Mouse (Mus musculus) hematopoietic stem cell, adult 5-6 weeks (primary cell): ENCODE measurements around the gene Med31. TPM values are rescaled to one million over a fixed set of nuclear protein-coding genes. Genes with fewer than 3 reads are reported as not detected.

Source experiments
- ATAC-seq, 2 experiments: fragments of 125-278 bp in 1 of 2; replicated peaks in 1 of 2; 2 replicates each; pipeline ENCODE4 v1.8.0; 2016 to 2017; ENCODE audit warnings: inconsistent platforms in 2 of 2, mild to moderate bottlenecking in 2 of 2, moderate number of reproducible peaks in 2 of 2, low read depth in 1 of 2, moderate TSS enrichment in 1 of 2; ENCODE audit not compliant: low FRiP score in 2 of 2, poor library complexity in 2 of 2, severe bottlenecking in 2 of 2, insufficient read depth in 1 of 2, low TSS enrichment in 1 of 2
- total RNA-seq: library from RNA; stranded (forward); fragments of 172-1452, 232-1000 nt; gene quantifications from 2 replicates; pipeline ENCODE4 v1.2.3, GENCODE M21; 2017

Gene Med31
- 23.0 and 24.4 TPM in 2 replicates for total RNA-seq

DNA sequence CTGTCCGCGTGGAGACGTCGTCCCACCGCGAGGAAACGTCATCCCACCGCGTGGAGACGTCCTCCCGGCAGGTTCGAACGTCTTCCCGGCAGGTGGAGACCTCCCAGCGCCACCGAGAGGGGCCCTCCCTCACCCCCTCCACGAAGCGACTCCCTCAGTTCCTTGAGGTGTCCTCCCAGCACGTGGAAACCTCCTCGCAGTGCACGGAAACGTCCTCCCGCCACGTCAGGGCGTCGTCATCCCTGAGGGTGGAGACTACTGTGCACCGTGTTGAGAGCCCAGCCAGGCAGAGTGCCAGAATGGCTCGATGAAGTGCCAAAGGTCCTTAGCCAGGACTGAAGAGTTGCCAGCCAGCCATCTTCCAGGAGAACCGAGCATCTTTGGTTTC lies at the start of gene Med31:
Med31 (minus strand) TSS at position 183 of the 388 bp plus-strand sequence.
- ATAC-seq = peak; percentile 60 to 69

DNA sequence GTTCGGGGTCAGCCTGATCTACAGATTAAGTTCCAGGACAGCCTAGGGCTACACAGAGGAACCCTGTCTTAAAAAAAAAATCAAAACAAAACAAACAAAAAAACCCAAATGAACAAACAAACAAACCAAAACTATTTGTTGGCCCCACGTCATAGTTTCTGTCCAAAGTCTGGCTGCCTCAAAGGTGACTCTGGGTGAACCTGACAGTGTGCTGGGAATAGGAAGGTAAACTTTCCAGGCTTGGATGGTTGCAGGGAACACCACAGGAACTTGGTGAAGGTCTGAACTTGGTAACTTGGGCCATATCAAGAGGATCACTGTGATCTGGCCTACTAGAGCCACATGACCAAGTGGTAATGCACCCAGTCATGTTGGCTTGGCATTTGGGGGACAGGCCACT lies 41.0 kb upstream of the Med31 start:
- ATAC-seq = no peak

DNA sequence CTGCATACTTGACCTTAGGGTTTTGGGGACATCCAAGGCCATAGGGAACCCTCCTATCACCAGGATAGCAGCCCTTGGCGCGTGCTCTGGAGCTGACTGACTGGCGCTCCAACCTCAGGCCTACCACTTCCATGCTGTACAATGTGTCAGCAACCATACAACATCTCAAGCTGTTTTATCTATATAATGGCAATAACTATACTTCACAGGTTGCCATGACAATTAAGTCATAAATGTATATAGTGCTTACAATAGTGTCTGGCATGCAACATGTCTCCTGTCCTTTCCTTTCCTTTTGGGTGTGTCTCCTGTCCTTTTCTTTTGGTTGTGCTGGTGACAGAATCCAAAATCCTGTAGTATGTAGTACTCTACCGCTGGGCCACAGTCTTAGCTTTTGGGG lies 40.2 kb upstream of the Med31 start:
- ATAC-seq = no peak

DNA sequence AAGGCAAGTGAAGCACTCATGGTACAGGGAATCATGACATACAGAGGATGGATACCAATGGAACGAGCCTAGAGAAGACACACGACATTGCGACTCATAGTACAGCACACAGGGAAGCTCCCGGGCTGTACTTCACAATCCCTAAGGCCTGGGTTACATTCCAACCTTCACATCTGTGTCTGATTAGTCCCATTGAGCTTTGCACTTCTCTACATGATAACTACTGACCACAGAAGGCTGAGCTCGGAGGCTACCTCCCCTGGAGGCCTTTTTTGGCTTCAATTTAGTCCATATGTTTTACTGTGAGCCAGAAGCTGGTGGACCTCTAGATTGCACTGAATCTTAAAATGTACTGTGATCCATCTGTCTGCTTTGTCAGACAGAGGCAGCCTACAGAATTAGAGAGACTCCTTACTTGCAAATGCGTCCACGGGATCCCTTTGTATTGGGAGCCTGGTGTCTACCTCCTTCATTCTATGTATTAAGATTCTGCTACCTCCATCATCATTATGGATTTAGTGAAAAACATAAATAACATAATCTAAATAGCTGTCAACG lies 29.9 kb upstream of the Med31 start:
- no peak for ATAC-seq

DNA sequence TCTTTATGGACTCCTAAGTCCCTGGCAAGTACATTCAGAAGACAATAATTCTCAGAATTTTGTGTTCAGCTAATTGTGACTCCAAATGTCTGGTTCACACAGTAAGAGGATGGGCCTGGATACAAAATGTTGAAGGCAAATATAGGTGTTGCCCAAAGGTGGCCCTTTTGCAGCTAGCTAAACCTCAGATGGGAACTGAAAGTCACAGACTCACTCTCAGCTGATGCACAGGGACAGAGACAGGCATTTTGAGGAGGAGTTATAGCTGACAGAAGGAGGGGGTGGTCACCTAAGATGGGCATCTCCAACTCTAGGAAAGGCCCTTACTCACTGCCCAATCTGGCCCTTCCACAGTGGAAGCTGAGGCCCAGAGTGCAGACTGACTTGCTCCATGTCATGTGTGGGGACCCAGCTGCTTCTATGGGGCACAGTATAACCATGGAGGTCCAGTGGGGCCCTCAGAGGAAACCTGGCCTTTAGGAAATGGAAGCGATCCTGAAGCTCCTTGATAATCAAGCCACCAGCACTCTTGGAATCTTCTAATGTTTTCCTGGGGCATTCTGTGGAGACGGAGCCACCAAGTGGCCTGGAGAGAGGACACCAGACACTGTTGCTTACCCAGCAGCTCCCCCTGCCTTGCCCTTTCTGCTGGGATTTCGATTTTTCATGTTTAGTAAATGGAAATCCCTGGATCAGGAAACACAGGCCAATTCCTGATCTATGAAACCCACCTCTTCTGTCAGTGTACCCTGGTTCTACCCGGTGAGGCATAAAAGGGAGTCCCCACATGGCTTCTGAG lies 24.9 kb upstream of the Med31 start:
- ATAC-seq = no peak

DNA sequence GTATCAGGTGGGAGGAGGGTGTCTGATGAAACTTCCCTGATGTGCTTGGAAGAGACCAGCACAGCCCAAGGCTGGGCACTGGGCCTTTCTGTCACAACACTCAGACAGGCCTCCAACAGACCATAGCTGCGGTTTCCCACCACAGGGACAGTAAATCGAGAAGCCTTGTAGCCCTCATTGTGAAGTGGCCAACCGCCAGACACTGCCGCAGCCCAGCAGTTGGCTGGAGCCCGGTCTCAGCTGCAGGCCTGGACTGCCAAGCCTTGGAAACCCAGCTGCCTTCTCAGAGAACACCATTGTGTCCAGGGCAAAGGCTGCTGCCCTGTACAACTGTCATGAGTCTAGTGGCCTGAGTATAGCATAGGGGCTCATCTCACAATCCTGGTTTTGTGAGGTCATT lies 18.6 kb upstream of the Med31 start:
- no peak for ATAC-seq

DNA sequence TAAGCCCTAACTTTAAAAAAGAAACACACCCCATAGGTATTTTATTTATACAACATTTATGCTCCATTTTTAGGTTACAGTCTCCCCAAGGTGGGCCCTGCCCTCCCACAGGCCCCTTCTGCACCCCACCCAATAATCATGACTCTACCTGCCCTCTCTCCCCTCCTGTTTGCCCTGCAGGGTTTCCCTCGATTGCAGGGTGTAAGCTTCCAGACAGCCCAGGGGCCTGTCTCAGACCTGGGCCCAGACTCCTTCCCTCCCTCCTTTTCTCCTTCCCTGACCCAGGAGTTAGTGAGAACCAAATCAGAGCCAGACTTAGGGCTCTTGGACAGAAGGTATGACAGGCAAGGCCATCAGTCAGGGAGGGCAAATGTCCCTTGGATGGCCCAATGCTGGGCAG lies 17.6 kb upstream of the Med31 start:
- no peak for ATAC-seq

DNA sequence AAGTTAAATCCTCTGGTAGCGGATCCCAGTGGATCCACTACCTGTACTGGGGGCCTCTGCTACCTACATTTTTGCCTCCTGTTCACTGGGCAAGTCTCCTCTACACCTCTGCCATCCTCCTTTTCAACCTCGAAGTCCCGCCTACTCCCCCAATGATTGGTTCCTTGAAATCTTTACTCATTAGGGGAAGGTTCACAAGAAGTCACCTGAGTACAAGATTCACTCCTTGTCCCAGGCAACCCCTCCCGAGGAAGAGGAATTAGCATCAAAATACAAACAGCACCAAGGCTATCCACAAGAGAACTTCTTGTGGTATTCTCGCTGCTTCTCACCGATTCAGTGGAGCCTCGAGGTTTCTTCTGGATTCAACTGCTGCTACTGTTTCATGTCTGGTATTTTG lies 16.7 kb upstream of the Med31 start:
- no peak for ATAC-seq

DNA sequence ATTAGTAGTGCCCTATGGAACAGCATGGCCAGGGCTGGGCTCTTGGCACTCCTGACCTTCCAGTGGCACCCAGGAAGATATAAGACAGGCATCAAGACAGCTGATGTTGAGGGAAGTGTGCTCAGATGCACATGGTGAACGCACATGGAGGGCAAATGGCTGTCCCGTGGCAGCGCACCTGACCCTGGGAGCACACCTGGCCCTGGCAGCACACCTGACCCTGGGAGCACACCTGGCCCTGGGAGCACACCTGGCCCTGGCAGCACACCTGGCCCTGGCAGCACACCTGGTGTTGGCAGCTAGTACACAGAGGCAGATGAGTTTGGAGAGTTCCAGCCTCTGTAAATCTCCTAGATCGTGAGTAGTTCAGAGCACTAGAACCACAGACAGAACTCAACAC lies 13.1 kb upstream of the Med31 start:
- ATAC-seq = no peak

DNA sequence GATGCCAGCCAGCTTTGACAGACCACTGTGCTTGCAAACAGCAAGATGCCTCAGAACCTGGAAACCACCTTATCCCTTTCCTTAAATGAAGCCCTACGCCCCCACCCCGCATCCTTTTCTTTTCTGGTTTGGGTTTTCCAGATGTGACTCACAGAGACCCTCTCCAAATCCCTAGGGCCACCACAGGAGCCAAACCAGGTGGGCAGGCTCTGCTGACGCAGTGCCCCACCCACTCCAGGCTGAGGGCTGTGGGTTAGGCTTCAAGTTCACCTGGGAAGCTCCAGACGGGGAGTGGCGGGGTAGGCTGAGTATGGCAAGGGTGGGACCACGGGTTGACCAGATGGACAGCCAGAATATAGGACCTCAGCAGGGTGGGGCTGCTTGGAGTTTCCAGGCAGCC lies 11.5 kb upstream of the Med31 start:
- ATAC-seq = no peak

DNA sequence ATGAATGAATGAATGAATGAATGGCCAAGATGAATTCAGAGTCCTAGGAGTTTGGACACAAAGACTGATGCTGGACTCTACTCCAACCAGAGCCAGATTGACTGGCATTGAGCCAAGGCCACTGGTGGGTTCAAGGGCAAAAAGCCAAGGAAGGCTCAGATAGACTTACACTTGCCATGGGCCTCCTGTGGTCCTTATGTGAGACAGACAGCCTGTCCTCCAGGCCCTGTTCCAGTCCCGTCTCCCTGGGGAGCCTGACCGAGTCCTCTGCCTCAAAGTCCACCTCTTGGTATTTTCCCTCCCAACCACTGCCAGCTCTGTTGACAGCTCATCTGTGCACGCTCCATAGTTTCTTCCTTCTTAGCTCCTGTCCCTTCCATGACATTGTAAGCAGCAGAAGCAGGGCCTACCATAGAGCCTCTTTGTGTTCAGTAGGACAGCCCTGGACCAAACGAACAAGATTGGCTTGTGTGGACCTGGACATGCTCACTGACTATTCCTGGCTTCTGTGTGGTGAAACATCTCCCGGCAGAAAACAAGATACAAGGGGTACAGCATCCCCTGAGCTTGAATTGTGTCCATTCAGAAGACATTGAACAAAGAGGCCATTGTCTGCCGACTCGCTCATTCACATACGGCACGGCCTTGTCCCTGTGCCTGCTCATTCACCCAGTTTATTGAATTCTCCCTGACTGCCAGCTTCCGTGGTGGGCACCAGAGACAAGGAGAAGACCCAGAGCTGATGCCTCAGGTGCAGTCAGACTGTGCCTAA lies 10.8 kb upstream of the Med31 start:
- ATAC-seq = no peak

DNA sequence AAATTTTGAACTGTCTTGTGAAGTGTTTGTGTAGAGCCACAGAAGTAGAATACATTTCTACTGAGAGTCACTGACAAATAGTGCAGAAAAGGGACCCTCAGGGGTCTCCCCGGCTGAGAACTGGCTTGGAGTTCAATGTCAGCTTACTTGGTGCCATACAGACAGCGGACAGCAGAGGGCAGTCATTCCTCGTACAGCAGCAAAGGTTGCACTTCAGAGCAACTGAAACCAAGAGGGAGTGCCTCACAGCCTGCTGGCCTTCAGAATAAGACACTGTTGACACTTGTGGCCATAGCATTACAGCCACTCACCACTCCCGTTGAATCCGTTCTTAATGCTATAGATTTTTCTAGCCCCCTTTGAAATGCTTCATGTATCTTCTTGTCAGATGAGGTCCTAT lies 9.5 kb upstream of the Med31 start:
- peak; percentile 75 to 79 for ATAC-seq

DNA sequence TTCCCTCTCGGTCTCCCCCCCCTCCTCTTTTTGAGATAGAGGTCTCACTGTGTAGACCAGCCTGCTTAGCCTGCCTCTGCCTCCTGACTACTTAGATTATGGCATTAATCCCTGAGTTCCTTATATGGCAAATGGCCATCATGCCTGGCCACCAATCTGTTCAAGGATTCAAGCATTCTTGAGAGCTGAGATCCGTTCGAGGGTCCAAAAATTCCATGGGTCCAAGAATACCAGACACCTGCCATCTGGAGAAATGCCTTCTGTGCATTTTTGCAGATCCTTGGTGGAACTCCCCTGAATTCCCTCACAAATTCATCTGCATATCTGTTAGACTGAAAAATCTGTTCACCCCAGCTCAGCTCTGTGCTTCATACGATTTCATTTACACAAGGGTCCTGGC lies 8.0 kb upstream of the Med31 start:
- no peak for ATAC-seq

DNA sequence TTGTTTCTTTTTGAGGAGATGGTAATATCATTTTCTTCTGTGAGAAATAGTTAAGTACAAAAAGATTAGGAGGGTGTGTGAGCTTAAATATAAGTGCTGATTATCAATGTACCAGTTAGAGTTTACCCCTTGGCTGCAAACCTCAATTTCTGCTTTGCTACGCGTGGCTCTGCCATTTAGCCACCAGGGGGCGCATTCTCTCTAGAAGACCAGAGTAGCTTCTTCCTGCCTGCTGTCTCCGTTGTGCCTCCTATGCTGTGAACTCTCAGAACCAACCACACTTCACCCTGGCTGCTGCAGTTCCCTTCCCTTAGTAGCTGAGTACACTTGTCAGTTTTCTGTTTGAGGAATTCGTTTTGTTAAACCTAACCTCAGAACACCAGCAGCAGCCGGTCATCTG lies 5.9 kb upstream of the Med31 start:
- ATAC-seq = peak; percentile 77 to 85; a peak in 3 of 4 replicates

DNA sequence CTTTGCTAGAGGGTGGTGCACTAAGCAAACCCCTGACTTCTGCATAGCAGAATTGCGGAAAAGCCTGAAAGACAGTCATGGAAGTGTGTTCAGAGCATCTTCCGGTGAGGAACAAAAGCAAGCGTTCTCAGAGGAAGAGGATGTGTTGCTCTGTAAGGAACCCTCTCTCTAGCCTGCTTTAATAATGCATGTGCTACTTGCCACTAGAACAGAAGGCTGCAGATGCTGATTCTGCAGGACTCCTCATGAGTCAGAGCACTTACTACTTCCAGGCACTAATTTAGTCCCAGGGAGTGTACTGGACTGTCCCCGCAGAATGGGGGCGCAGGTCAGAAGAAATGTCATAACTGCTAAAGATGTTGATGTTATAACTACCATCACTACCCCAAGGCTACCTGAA lies 1.7 kb upstream of the Med31 start:
- no peak for ATAC-seq

DNA sequence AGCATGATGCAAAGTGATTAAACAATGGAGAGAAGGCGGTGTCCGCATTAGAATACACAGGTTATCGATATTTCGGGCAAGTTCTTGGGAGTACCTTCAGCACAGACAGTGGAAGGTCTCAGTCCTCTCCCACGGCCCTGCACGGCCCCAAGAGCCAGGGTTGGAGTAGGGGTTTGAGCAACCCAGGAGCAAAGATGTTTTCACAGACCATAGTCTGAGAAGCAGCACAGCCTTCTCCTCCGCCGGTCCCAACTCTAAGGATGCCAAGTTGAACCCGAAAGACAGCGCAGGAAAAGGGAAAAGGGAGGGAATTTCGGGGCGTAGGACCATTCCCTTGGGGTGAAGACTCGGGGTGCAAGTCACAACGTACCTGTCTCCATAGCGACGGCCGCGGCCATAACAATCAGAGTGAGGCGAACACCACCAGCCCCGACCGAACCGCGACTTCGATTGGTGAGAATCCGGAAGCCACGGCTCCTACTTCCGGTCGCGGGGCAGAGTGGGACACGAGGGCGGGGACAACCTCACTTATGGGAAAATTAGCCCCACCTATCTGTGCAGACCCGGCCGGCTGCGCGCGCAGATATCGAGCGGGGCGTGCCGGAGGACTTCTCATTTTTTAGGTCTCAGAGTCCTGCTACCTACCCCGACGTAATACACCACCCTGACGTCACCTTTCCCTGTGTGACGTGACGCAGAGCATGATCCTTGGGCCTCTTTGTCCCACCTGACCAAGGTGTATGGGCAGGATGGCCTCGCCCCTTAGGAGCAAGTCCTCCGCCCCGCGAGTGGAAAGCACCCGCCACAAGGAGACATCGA lies 592 bp downstream of the Med31 start:
- peak; percentile 91 to 92 for ATAC-seq

DNA sequence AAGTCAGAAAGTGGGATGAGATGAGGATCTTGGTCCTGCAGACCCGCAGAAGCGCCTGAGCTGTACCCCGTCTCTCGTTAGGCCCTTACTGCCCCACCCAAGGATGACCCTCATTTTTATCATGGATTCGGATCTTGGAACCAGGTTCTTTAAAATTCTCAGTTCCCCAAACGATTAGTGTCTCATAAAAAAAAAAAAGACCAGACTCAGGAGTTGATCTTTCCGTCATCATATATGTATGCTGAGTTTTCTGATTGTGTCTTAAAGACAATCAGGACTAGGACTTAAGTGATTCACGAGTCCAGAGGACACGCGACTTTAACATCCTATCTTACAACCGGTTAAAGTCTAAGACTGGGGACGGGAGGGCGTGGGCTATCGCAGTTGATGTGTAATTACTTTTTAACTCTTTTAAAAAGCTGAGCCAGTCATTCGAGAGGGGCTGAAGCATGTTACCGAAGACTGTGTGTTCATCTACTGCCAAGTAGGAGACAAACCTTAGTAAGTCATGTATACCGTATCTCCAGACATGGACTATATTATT lies 7.5 kb downstream of the Med31 start:
- no peak for ATAC-seq
